Mouse (Mus musculus): ENCODE results near the gene Pgam1.

Gene Pgam1

GRCm38 (mm10) chr19:41911178-41912073, at the start of gene Pgam1:
Pgam1 (plus strand) TSS chr19:41911923.
- in situ Hi-C loops (cut with MboI, MseI), result no loop called here

- in situ Hi-C loops (cut with MboI, MseI), result loop anchor here (5.0 kb wide), 1 partner anchor 99 kb away; no protein-coding TSS in a partner anchor
Measured at GRCm38 (mm10) chr19:41866707-41867106, 45.0 kb upstream of the Pgam1 start.

DNA sequence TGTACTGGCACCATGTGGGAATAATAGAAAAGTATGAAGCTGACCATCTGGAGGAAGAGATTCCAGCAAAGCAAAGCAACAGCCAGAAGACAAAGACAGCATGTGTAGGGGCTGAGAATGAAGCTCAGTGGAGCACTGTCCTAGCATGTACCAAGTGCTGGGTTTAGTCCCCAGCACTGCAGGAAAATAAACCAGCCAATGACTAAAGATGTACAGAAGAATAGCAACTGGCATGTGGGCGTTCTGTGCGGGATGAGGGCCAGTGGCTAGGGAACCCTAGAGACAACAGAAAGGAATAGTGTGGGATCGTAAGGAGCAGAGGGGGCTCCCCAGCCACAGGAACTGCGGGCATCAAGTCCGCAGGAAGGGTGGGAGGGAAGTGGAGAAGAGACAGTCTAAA, 42.4 kb upstream of the Pgam1 start:
- in situ Hi-C loops (cut with MboI, MseI), result loop anchor here (5.0 kb wide), 1 partner anchor 102 kb away; no protein-coding TSS in a partner anchor

DNA sequence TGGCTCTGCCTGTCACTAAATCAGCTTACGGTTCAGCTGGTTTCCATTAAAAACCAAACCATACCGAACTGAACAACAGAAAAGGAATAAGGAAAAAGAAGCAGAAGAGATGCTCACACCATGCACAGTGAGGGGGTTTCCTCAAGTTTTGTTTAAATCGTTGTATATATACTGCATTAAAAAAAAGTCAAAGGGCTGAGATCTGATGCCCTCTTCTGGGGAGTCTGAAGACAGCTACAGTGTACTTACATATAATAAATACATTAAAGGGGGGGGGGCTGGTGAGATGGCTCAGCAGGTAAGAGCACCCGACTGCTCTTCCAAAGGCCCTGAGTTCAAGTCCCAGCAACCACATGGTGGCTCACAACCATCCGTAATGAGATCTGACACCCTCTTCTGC, 41.8 kb upstream of the Pgam1 start:
- in situ Hi-C loops (cut with MboI, MseI), result loop anchor here (5.0 kb wide), 1 partner anchor 103 kb away; no protein-coding TSS in a partner anchor

DNA sequence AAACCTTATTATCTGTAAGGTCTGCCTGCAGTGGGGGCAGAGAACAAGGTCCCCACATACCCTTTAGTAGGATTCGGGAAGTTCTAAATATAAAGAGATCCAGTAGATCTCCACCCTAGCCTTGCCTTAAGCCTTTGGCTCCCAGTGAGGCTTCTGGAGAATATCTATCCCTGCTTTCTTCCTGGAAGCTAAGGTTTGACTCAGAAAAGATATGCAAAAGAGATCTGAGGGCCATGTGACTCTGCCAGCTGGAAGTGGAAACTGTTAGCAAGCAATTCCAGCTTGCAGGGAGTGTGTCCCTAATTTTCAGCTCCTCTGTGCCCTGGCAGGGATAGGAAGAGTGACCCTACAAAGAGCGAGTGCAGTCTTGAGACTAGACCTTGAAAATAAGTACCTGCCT, 39.4 kb upstream of the Pgam1 start:
- in situ Hi-C loops (cut with MboI, MseI), result no loop called here

DNA sequence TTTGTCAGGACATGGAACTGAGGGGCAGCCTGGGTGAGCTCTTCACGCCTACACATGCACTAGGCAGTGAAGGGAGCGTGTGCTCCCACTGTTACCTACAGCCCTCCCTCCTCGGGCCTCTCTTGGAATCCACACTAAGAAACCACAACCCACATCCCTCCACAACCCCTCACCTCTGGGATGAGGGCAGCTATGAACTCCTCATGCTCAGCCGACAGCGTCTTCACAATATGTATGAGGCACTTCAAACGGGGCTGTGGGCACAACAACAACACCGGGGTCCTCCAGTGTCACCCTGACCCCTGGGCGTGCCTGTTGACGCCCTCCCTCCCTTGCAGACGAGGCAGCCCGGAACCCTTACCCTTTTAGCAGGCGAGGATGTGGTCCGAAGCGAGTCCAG, 37.4 kb upstream of the Pgam1 start:
- in situ Hi-C loops (cut with MboI, MseI), result no loop called here

GRCm38 (mm10) chr19:41881842-41882241, 29.9 kb upstream of the Pgam1 start:
- in situ Hi-C loops (cut with MboI, MseI), result no loop called here

DNA sequence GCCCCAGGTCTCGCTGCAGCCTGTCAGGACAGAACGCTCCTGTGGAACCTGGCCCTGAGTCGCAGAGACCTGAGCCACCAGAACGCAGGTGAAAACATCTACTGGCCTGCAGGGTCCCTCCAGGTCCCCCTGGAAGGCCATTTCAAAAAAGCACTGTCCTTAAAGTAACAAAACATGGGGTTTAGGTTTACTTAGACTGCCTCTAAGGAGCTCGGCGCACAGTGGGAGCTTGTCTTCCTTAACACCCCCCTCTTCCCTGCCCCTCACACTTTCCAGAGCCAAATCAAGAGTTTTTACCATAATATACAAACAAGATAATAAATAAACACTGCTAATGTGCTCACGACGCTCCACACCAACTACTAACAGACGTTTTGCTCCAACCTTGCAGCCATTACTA, 27.8 kb upstream of the Pgam1 start:
- in situ Hi-C loops (cut with MboI, MseI), result no loop called here

- in situ Hi-C loops (cut with MboI, MseI), result no loop called here
Measured at GRCm38 (mm10) chr19:41888191-41888590, 23.5 kb upstream of the Pgam1 start.

DNA sequence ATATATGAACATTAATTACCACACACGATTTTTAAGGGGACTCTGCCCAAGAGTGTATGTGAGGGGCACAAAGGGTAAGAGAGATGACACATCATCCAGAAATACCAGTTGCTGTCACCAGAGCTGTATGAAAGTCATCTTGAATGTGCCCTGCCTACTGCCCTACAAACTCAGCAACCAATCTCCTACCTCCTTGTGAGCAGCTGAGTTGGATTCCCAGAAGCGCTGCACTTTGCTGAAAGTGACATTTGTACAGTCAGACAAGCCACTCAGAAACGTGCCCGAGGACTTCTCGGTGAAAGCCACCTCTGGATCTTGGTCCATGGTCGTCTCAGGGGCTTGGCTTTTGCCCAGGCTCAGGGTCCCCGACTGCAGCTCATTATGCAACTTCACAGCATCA, 16.8 kb upstream of the Pgam1 start:
- in situ Hi-C loops (cut with MboI, MseI), result loop anchor here (5.0 kb wide), 1 partner anchor 48 kb away; the partner anchor contains the start of gene Frat2

GRCm38 (mm10) chr19:41895460-41896318, 16.0 kb upstream of the Pgam1 start, which contains the start of gene Rrp12:
Rrp12 (minus strand) TSS chr19:41896173.
- in situ Hi-C loops (cut with MboI, MseI), result no loop called here

DNA sequence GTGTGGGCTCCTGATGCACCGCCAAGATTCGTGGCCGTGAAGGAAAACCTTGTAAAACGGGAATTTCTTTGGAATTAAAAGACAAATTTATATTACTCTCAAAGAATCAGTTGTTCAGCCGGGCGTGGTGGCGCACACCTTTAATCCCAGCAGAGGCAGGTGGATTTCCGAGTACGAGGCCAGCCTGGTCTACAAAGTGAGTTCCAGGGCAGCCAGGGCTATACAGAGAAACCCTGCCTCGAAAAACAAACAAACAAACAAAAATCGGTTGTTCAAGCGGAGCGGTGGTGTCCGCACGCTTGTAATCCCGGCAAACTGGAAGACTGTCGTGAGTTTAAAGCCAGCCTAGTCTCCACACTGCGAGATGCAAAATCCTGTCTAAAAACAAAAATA, 15.4 kb upstream of the Pgam1 start:
- in situ Hi-C loops (cut with MboI, MseI), result no loop called here

GRCm38 (mm10) chr19:41898860-41899259, 12.9 kb upstream of the Pgam1 start:
- in situ Hi-C loops (cut with MboI, MseI), result no loop called here

DNA sequence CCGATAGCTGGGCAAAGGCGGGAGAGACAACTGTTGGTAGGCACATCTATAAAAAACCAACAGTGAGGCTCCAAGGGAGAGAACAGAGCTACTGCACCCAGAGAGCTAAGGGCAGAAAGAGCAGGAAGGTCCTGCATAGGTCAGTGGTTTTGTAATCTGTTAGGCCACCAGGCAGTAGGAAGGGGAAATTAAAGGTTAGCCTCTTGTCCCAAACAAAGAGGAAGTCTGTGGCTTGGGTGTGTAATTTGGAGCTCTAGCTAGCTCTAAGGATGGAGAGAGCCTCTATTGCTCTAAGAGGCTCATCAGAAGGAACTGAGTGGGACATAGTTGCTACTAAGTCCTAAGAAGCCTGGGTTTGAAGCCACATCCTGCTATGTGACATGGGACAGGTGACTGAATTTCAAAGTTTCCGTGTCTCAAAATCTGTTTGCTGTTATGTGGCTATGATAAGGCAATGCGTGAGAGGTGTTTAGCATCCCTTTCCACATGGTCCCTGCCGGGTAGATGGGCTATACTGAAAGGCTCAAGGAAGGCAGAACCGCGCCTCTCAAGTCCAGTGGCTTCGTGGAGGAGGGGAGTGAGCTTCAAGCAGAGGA, 11.1 kb upstream of the Pgam1 start:
- in situ Hi-C loops (cut with MboI, MseI), result no loop called here

DNA sequence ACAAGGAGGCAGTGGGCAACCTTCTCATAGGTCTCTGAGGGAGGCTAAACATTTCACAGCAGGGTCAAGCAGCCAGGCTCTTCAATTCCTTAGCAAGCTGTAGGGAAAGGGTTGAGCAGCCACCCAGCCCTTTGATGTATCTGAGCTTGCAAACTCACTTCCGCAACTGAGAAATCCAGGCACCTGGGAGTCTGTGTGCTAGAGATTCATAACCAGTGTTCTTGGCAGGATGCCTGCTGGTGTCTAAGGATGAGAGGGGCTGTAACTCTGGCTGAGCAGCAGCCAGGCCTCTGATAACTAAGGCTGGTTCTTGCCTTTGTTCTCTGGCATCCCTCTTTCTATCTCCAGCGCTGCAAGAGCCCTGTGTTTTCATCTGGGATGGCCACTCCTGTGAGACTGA, 10.0 kb upstream of the Pgam1 start:
- in situ Hi-C loops (cut with MboI, MseI), result no loop called here

GRCm38 (mm10) chr19:41902848-41903593, 8.7 kb upstream of the Pgam1 start:
- in situ Hi-C loops (cut with MboI, MseI), result no loop called here

DNA sequence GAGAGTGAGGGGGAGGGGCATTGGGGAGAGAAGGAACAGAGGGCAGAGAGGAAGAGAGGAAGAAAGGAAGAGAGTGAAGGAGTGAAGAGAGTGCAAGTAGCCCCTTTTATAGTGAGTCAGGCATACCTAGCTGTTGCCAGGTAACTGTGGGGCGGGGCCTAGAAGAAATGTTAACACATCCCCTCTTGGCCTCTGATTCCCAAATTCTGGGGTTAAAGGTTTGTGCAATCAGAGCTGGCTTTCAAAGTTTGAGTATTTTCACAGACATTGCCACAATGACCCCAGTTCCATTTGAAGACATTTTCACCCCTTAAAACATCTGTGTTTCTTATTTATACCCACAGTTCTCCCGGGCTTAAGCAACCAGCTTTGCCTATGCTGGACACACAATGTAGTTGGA, 6.5 kb upstream of the Pgam1 start:
- in situ Hi-C loops (cut with MboI, MseI), result no loop called here

DNA sequence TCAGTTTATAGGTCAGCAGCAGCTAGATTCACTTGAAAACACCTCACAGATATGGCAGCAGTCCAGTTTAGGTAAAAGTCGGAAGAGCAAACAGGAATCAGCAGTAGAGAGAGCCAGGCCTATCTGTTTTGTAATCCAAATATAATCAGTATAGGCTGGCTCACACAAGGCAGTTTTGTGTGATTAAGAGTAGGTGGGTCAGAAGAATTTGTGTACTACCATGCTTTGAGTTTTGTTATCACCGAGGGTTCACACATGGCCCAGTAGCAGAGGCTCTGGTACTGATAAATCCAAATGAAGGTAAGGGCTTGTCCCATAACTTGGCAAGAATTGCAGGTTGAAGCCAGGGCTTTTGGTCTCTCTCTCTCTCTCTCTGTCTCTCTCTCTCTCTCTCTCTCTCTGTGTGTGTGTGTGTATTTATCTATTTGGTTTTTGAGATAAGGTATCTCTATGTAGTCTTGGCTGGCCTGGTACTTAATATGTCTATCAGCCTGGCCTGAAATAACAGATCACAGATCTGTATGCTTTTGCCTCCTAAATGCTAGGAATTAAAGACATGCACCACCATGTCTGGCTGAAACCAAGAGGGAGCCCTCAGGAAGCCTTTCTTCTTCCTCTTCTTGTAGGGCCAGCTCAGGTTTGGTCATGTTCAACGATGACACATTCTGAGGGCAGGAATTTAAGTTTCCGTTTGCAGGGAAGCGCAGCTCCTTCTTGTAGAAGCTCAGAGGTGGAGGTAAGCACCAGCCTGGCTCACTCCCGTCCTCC, 5.2 kb upstream of the Pgam1 start:
- in situ Hi-C loops (cut with MboI, MseI), result no loop called here

DNA sequence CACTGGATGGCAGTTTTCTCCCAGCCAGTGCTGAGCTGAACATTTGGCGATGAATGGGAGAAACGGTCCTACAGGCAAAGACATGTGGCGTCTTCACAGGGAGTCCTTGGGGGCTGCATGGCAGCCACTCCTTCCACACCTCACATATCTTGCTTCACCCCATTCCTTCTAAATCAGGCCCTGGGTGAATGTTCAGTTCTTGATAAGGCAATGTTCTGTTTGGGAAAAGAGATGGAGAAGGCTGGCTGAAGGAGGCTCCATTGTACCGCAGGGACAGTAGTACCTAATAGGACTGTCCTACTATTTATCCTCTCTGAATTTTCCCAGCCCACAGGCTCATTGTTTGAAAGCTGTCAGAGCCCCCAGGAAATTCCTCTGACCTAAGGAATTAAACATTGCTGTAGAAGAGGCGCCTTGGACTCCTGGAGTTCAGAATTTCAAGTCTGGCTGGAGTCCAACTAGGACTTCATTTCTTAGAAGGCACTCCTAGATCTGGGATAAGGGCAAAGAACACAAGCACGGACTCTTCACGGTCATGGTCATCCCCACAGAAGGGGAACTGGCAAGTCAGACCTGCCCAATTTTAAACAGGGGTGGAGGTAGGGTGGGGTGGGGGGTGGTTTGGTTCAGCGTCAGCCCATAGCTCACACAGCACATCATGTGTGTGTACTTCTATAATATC, 4.5 kb upstream of the Pgam1 start:
- in situ Hi-C loops (cut with MboI, MseI), result no loop called here

DNA sequence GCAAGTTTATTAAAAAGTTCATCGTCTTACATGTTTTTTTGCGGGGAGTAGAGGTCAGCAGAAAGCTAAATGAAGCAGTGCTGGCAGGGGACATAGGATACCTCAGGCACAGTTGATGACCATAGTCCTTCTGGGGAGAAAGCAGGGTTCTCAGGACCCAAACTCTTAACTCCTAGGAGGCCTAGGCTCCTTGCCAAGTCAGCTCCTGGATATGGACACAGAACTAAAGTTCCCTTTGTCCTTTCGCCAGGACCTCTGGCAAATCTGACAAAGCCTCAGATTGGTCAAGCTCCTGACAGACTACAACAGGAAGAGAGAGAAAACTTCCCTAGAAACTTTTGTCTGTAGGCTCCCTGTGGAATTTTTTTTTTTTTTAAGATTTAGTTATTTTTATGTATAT, 3.0 kb upstream of the Pgam1 start:
- in situ Hi-C loops (cut with MboI, MseI), result no loop called here

Data from regulatory T cell (primary cell).